Mouse (Mus musculus) lung, embryonic 14.5 days (tissue): ENCODE measurements at regions not wholly inside any gene's neighbourhood (a gene's known extent, or its start where the extent isn't known, plus 50 kb on each side); places are given as distances from the start of the nearest gene placed in this dataset.

Experiments used
- ATAC-seq: fragments of 200-750 bp; cut with Nextera tagmentation; 2 replicates; pipeline ENCODE4 v1.8.0; 2017; ENCODE audit warnings: mild to moderate bottlenecking, moderate TSS enrichment, moderate library complexity; ENCODE audit not compliant: insufficient read depth
- DNase-seq: peaks from one replicate; pipeline ENCODE4 v3.0.0-alpha.2; 2015
- H3K27ac ChIP-seq: fragments of 300-500 bp; sonication (generic); 2 replicates; pipeline ENCODE4 v1.5.1; 2014; ENCODE audit warnings: low read depth, mild to moderate bottlenecking, moderate library complexity
- H3K27me3 ChIP-seq: fragments of 300-500 bp; sonication (generic); 2 replicates; pipeline ENCODE4 v1.6.1; 2014; ENCODE audit warnings: low read length, control low read depth; ENCODE audit not compliant: insufficient read depth
- H3K36me3 ChIP-seq: fragments of 300-500 bp; sonication (generic); 2 replicates; pipeline ENCODE4 v1.6.1; 2014; ENCODE audit warnings: control low read depth; ENCODE audit not compliant: insufficient read depth
- H3K4me1 ChIP-seq: fragments of 300-500 bp; sonication (generic); 2 replicates; pipeline ENCODE4 v1.6.1; 2014; ENCODE audit warnings: antibody characterized with exemption, control low read depth; ENCODE audit not compliant: insufficient read depth
- H3K4me2 ChIP-seq: fragments of 300-500 bp; sonication (generic); 2 replicates; pipeline ENCODE4 v1.6.1; 2014; ENCODE audit warnings: mild to moderate bottlenecking
- H3K4me3 ChIP-seq: fragments of 300-500 bp; sonication (generic); 2 replicates; pipeline ENCODE4 v1.5.1; 2014; ENCODE audit warnings: low read depth, low read length
- H3K9ac ChIP-seq: fragments of 300-500 bp; sonication (generic); 2 replicates; pipeline ENCODE4 v1.6.1; 2014
- H3K9me3 ChIP-seq: fragments of 300-500 bp; sonication (generic); 2 replicates; pipeline ENCODE4 v1.6.1; 2016; ENCODE audit warnings: low read depth, low read length, control low read depth
- CTCF ChIP-seq: IDR thresholded peaks from 2 replicates; pipeline ENCODE4 v1.5.1; 2016; ENCODE audit warnings: antibody characterized with exemption, low read depth
- WGBS: fragments of 180-500 bp; shearing (Covaris S2); extraction: QIAGEN DNeasy Blood & Tissue Kit; methylation state at CpG from one replicate; pipeline ENCODE4 v1.1.7; 2014; 5-methylcytosine and 5-hydroxymethylcytosine counted together

DNA sequence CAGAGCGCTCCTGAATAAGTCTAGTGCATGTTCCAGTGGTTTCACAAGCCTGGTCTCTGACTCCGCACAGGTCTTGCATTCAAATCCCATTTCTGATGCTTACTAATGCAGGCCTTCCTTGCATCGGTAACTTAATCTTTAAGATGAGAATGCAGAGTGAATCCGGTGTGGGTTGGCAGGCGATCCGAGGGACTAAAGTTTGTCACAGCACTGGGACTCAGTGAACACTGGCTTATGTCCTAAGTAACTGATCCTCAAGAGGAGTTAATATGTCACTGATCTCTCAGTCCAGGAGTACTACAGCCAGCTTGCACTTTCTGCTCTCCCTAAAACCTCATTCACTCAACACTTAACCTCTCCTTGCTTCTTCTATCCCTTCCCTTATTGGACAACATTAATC, 233.5 kb upstream of the Dynlrb2 start:
- WGBS: 81% methylated on average over 6 of the region's 6 CpGs
- Histone ChIP-seq H3K4me3 (no peak overlapping the region), H3K4me1 (0 out of 2 replicates have a peak, but pooled peaks cover 3% of the 10 kb centered on the region), H3K27ac (no peak overlapping the region), H3K36me3 (no peaks in the 10 kb centered on the region), H3K9ac (no peak overlapping the region), H3K4me2 (no peak overlapping the region), H3K9me3 (no peaks in the 10 kb centered on the region), H3K27me3 (no peaks in the 10 kb centered on the region)
- no peak for TF ChIP-seq CTCF
- DNase-seq (no peak), ATAC-seq (no peak)

- no peaks in the 10 kb centered on the region for H3K9me3 ChIP-seq
- H3K4me2 ChIP-seq: no peak overlapping the region
- H3K36me3 ChIP-seq: no peaks in the 10 kb centered on the region
- ATAC-seq (no peak), DNase-seq (no peak)
- H3K9ac ChIP-seq: no peak overlapping the region
- no peak overlapping the region for H3K27ac ChIP-seq
- H3K27me3 ChIP-seq: no peaks in the 10 kb centered on the region
- H3K4me1 ChIP-seq: 0 out of 2 replicates have a peak, but pooled peaks cover 3% of the 10 kb centered on the region
- no peak overlapping the region for H3K4me3 ChIP-seq
- no peak for TF ChIP-seq CTCF
These were observed 235.4 kb upstream of the Dynlrb2 start for GRCm38 (mm10) chr8:116269393-116269792.

DNA sequence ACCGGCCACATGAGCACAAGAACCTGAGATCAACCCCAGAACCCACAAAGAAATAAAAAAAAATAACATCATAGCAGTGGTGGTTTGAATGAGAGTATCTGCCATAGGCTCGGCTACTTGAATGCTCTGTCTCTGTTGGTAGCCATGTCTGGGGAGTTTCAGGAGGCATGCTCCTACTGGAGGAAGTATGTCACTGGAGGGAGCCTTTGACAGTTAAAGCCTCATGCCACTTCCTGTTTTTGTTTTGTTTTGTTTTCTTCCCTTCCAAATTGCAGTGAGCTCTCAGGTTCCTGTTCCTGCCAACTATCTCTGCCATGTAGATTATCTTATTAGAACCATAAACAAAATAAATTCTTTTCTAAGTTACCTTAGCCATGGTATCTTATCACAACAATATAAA, 236.1 kb upstream of the Dynlrb2 start:
- H3K27me3 ChIP-seq: no peaks in the 10 kb centered on the region
- DNase-seq: no peak
- H3K4me3 ChIP-seq: no peak overlapping the region
- H3K4me2 ChIP-seq: no peak overlapping the region
- no peak overlapping the region for H3K9ac ChIP-seq
- H3K9me3 ChIP-seq: no peaks in the 10 kb centered on the region
- 0 out of 2 replicates have a peak, but pooled peaks cover 3% of the 10 kb centered on the region for H3K4me1 ChIP-seq
- no peak overlapping the region for H3K27ac ChIP-seq
- TF ChIP-seq CTCF: no peak
- H3K36me3 ChIP-seq: no peaks in the 10 kb centered on the region
- no peak for ATAC-seq
- WGBS: 79% methylated on average over 2 of the region's 2 CpGs

DNA sequence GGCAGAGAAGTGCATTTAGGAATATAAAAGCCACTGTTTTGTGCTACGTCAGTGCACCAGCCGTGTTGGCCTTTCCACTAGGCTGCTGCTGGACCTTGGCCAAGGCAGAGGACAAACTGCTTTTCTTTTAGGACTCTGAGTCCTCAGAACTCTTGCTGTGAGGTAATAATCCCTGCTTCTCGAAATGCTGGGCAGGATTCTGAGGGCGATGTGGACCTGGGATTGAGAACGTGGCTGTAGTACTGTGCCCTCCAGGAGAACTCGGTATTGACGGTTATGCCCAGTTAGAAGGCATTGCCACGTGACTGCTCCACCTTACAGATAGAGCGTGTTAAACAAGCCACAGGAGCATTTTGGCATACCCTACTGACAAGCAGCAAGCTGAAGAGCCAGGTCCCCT, 236.6 kb upstream of the Dynlrb2 start:
- no peaks in the 10 kb centered on the region for H3K27me3 ChIP-seq
- no peak overlapping the region for H3K27ac ChIP-seq
- no peak for TF ChIP-seq CTCF
- WGBS: 68% methylated on average over 9 of the region's 9 CpGs
- H3K36me3 ChIP-seq: no peaks in the 10 kb centered on the region
- H3K4me1 ChIP-seq: 0 out of 2 replicates have a peak, but pooled peaks cover 6% of the 10 kb centered on the region
- no peak overlapping the region for H3K4me2 ChIP-seq
- H3K9ac ChIP-seq: no peak overlapping the region
- H3K9me3 ChIP-seq: no peaks in the 10 kb centered on the region
- ATAC-seq (no peak; the same call in 1 of the 2 replicates), DNase-seq (peak; percentile 72)
- no peak overlapping the region for H3K4me3 ChIP-seq

DNA sequence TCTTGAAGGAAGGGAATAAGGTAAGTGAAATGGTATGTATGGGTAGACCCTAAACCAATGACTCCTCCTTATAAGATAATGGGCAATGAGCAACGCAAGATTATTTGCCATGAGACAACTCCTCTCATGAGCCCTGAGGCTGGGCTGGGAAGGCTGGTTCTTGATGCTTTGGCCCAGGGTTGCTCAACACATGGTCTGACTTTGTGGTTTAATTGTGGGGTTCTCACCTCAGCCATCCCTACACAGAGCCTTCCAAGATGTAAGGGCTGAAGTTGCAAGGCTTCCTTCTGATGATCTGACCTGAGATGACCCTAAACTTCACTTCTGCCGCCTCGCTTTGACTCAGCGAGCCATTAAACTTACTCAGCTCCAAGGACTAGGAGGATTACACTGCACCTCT, 237.8 kb upstream of the Dynlrb2 start:
- 88% methylated on average over 4 of the region's 4 CpGs for WGBS
- no peak for ATAC-seq
- no peak for TF ChIP-seq CTCF
- no peaks in the 10 kb centered on the region for H3K9me3 ChIP-seq
- H3K27me3 ChIP-seq: no peaks in the 10 kb centered on the region
- H3K27ac ChIP-seq: no peak overlapping the region
- 0 out of 2 replicates have a peak, but pooled peaks cover 4% of the 10 kb centered on the region for H3K4me1 ChIP-seq
- H3K9ac ChIP-seq: no peak overlapping the region
- DNase-seq: no peak
- H3K4me3 ChIP-seq: no peak overlapping the region
- H3K36me3 ChIP-seq: no peaks in the 10 kb centered on the region
- H3K4me2 ChIP-seq: no peak overlapping the region

GRCm38 (mm10) chr8:116265591-116265990, 239.2 kb upstream of the Dynlrb2 start:
- no peak for ATAC-seq

DNA sequence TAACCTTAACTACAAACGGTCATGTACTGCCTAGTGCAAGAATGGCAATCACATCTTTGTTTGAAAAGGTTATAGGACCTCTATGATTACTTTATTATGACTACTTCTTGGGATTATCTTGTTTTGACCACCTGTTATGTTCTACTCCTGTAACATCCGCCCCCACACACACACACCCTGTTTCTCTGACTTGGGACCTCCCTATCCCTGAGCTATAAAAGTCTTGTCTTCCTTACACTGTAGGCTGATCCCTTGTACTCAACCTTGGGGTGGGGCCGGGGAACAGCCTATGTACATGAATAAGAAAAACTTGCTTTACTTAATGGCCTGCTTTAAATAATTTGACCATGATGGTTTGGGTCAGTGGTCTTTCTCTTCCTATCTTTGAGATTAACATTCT, 240.7 kb upstream of the Dynlrb2 start:
- 82% methylated on average over 3 of the region's 3 CpGs for WGBS
- no peaks in the 10 kb centered on the region for H3K27me3 ChIP-seq
- no peak for ATAC-seq

More at GRCm38 (mm10) chr8:116265591-116265990, 239.2 kb upstream of the Dynlrb2 start:
- no peak for TF ChIP-seq CTCF
- DNase-seq: no peak
- no peaks in the 10 kb centered on the region for H3K9me3 ChIP-seq
- no peak overlapping the region for H3K9ac ChIP-seq
- H3K4me3 ChIP-seq: no peak overlapping the region
- no peaks in the 10 kb centered on the region for H3K36me3 ChIP-seq
- no peak overlapping the region for H3K27ac ChIP-seq
- WGBS: 81% methylated on average over 3 of the region's 3 CpGs
- H3K27me3 ChIP-seq: no peaks in the 10 kb centered on the region
- H3K4me2 ChIP-seq: no peak overlapping the region
- 0 out of 2 replicates have a peak, but pooled peaks cover 8% of the 10 kb centered on the region for H3K4me1 ChIP-seq

More for the DNA sequence above, 240.7 kb upstream of the Dynlrb2 start:
- Histone ChIP-seq H3K4me3 (no peak overlapping the region), H3K9ac (no peak overlapping the region), H3K27ac (no peak overlapping the region), H3K4me2 (no peak overlapping the region), H3K36me3 (no peaks in the 10 kb centered on the region), H3K9me3 (no peaks in the 10 kb centered on the region), H3K4me1 (0 out of 2 replicates have a peak, but pooled peaks cover 8% of the 10 kb centered on the region)
- no peak for TF ChIP-seq CTCF
- no peak for DNase-seq
